ENCODE assay signal across 10 mouse cellular contexts in genomic region chr6:128804823-128805640, GRCm38 (mm10). TPM values are rescaled to one million over a fixed set of nuclear protein-coding genes. Genes with fewer than 3 reads are reported as not detected.
A peak's percentile ranks its signal among the peaks of the same experiment; 100 is the strongest.
DNase-seq lines count a peak whose midpoint lies in the region; ATAC-seq and TF ChIP-seq lines count a peak whose summit lies in the region.
"Not testable (repeated sequence)": the region's sequence is repeated elsewhere in the genome, so short reads cannot be mapped to it uniquely, and the experiment has no call there.
"Had no signal": no experiment of that assay in that cellular context is flagged by ENCODE, and none has a peak within 500 bp of the region (broad histone marks: within the 10 kb centered on the region; RNA-seq: fewer than 3 reads in every experiment).

No protein-coding gene starts in this region.

- not testable (repeated sequence) for H3K36me3 ChIP-seq in ES-E14 (ENCODE audit: control insufficient read depth, insufficient read depth, low read length, poor library complexity, severe bottlenecking); forebrain, embryonic 15.5 days

- TF ChIP-seq CTCF in layer of hippocampus, adult 2 months (conservative IDR thresholded peaks at IDR 0.05): peak; percentile 76

- H3K4me3 ChIP-seq in ES-E14 (ENCODE audit: insufficient read depth in 1 of 2, low read depth in 1 of 2, low read length in 2 of 2, poor library complexity in 1 of 2, severe bottlenecking in 1 of 2); forebrain, embryonic 15.5 days; layer of hippocampus, adult 2 months: not testable (repeated sequence)

- intact Hi-C loops in heart, postnatal 25 days (cut with DNase I): not testable (repeated sequence)

- in situ Hi-C loops in ES-E14 (cut with MboI; ENCODE audit: low sequenced_read_pairs in 2 of 2, unreplicated experiment in 2 of 2): loop anchor here in 1 of 2 experiments (5.0 kb wide), 1 partner anchor 32 kb away; no protein-coding TSS in a partner anchor

- not testable (repeated sequence) for H3K9me3 ChIP-seq in ES-E14 (ENCODE audit: control insufficient read depth, insufficient read depth, low read depth, low read length); forebrain, embryonic 15.5 days

- H3K9ac ChIP-seq in ES-E14 (ENCODE audit: insufficient read depth, low read depth, low read length, poor library complexity, severe bottlenecking); forebrain, embryonic 15.5 days (replicated peaks): not testable (repeated sequence)

- 59% methylated on average over 7 of the region's 7 CpGs for WGBS in forebrain, embryonic 15.5 days

- not testable (repeated sequence) for H3K27me3 ChIP-seq in forebrain, embryonic 15.5 days

- H3K4me1 ChIP-seq in ES-E14 (ENCODE audit: control insufficient read depth in 2 of 2, insufficient read depth in 2 of 2, low read length in 2 of 2, poor library complexity in 1 of 2); forebrain, embryonic 15.5 days: not testable (repeated sequence)

- peak; percentile 35 for DNase-seq in ES-E14 (ENCODE audit: low read depth, low spot score)
- DNase-seq in cerebellum, adult 18-20 months: peak; percentile 67 to 70
- peak; percentile 7 for DNase-seq in heart, postnatal 25 days (ENCODE audit: low spot score)
- DNase-seq in layer of hippocampus, adult 2 months (ENCODE audit: low spot score in 2 of 2): peak; percentile 25
- DNase-seq in lung, postnatal 4 days: peak; percentile 57 to 76
- DNase-seq in retina, embryonic 14.5 days (ENCODE audit: low spot score): peak; percentile 84
- peak; percentile 85 for DNase-seq in thymus, postnatal 4 days

- not testable (repeated sequence) for ATAC-seq in forebrain, embryonic 15.5 days (replicated peaks)

- H3K27ac ChIP-seq in ES-E14 (ENCODE audit: insufficient read depth, low read depth, low read length, poor library complexity, severe bottlenecking); layer of hippocampus, adult 2 months: not testable (repeated sequence)
- H3K27ac ChIP-seq in forebrain, embryonic 15.5 days (replicated peaks): peak overlapping the region; percentile 17; the same call in 1 of the 2 replicates

- not testable (repeated sequence) for H3K4me2 ChIP-seq in forebrain, embryonic 15.5 days (replicated peaks)

RNA-seq across cellular contexts. Expression of gene Klrb1c, which starts 16.0 kb away (rescaled TPM):
- 0.13 TPM in 1 of 2 replicates, not detected in the other for total RNA-seq in ES-E14 (2012; rRNA removed)
- not detected in 2 replicates for polyA plus RNA-seq in forebrain, embryonic 15.5 days (2015; fragmentation: Nextera tagmentation; extraction: Ambion mirVana)
- total RNA-seq in heart, postnatal 25 days (2021): under 1 TPM in 1 of 2 experiments, not detected in 1; 0.28 TPM
- total RNA-seq in layer of hippocampus, adult 2 months (2021): not detected
- polyA plus RNA-seq: heart, embryonic 14.5 days had no signal

RNA-seq across cellular contexts. Expression of gene Gm44511, which starts 21.1 kb away (rescaled TPM):
- not detected in 2 replicates for total RNA-seq in ES-E14 (2012; rRNA removed)
- polyA plus RNA-seq in forebrain, embryonic 15.5 days (2015; fragmentation: Nextera tagmentation; extraction: Ambion mirVana): not detected in 2 replicates
- total RNA-seq in heart, postnatal 25 days (2021): not detected
- total RNA-seq in layer of hippocampus, adult 2 months (2021): not detected
- polyA plus RNA-seq: heart, embryonic 14.5 days had no signal

RNA-seq across cellular contexts. Expression of gene Klrb1b, which starts 21.1 kb away (rescaled TPM):
- not detected in 2 replicates for total RNA-seq in ES-E14 (2012; rRNA removed)
- not detected in 2 replicates for polyA plus RNA-seq in forebrain, embryonic 15.5 days (2015; fragmentation: Nextera tagmentation; extraction: Ambion mirVana)
- under 1 TPM in 1 of 2 experiments, not detected in 1; 0.10 TPM for total RNA-seq in heart, postnatal 25 days (2021)
- not detected for total RNA-seq in layer of hippocampus, adult 2 months (2021)
- polyA plus RNA-seq: heart, embryonic 14.5 days; liver, embryonic 13.5 days had no signal

Comparison
In these comparisons a context has a peak if more than half of its experiments do, and no peak if none do; other contexts are left out.
1. DNase-seq: peak in every context shown above with its lines; median percentile 85 in thymus, postnatal 4 days; 84 in retina, embryonic 14.5 days; 68 in cerebellum, adult 18-20 months; 66 in lung, postnatal 4 days; 35 in ES-E14; 25 in layer of hippocampus, adult 2 months; 7 in heart, postnatal 25 days.